8 mouse cellular contexts compared by ENCODE assay signal in the genomic region with DNA sequence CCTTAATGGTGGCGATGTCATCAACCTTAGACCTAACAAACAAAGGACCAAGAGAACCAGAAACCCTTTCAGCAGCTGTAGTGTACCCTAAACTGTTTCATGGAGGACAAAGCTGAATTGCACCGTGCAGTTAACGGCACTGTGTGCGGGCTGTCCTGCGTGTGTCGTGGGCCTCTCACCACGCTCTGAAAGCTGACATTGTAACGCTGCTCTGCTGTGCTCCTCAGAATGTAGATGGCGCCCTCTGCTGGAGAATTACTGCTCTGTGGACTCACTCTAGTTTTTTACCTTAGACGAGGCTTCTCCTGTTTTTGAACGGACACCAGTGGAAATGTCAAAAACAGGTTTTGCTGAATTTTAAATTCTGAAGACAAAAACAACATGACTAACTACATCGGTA. TPM values are rescaled to one million over a fixed set of nuclear protein-coding genes. Genes with fewer than 3 reads are reported as not detected.
DNase-seq lines count a peak whose midpoint lies in the region; ATAC-seq and TF ChIP-seq lines count a peak whose summit lies in the region.

No protein-coding gene starts in this region.

- no peak overlapping the region for H3K9ac ChIP-seq in heart, adult 2 months (ENCODE audit: low read depth, low read length)
- no peak overlapping the region for H3K9ac ChIP-seq in limb, embryonic 13.5 days
- H3K9ac ChIP-seq in midbrain, embryonic 15.5 days = no peak overlapping the region

- H3K27me3 ChIP-seq in heart, adult 2 months (ENCODE audit: control insufficient read depth, insufficient read depth, low read length) = no peaks in the 10 kb centered on the region
- no peaks in the 10 kb centered on the region for H3K27me3 ChIP-seq in kidney, adult 2 months (replicated peaks; ENCODE audit: control insufficient read depth, insufficient read depth, low read length)
- H3K27me3 ChIP-seq in limb, embryonic 13.5 days = no peaks in the 10 kb centered on the region
- no peaks in the 10 kb centered on the region for H3K27me3 ChIP-seq in midbrain, embryonic 15.5 days (replicated peaks)

- no peak overlapping the region for H3K27ac ChIP-seq in heart, adult 2 months
- no peak overlapping the region for H3K27ac ChIP-seq in kidney, adult 2 months (ENCODE audit: insufficient read depth, low read depth, low read length)
- no peak overlapping the region for H3K27ac ChIP-seq in limb, embryonic 13.5 days
- H3K27ac ChIP-seq in midbrain, embryonic 15.5 days = no peak overlapping the region

- ATAC-seq in limb, embryonic 13.5 days (ENCODE audit: low FRiP score, low read depth) = peak; percentile 86
- ATAC-seq in midbrain, embryonic 15.5 days (replicated peaks) = peak; percentile 88

- 0 out of 2 replicates have a peak, but pooled peaks have one; percentile 45 for TF ChIP-seq EP300 in heart, adult 2 months (IDR thresholded peaks at IDR 0.05; ENCODE audit: insufficient read depth, low read depth, low read length)

- H3K4me3 ChIP-seq in heart, adult 2 months = no peak overlapping the region
- H3K4me3 ChIP-seq in kidney, adult 2 months (ENCODE audit: insufficient read depth, low read depth, low read length) = no peak overlapping the region
- no peak overlapping the region for H3K4me3 ChIP-seq in limb, embryonic 13.5 days
- no peak overlapping the region for H3K4me3 ChIP-seq in midbrain, embryonic 15.5 days

- TF ChIP-seq POLR2A in heart, adult 2 months (IDR thresholded peaks at IDR 0.05; ENCODE audit: insufficient read depth, low read depth, low read length) = no peak
- no peak for TF ChIP-seq POLR2A in kidney, adult 2 months (IDR thresholded peaks at IDR 0.05; ENCODE audit: low read depth, low read length)

- intact Hi-C loops in heart, adult 2 months (cut with DNase I) = loop anchor here (1.0 to 2.0 kb wide), 3 partner anchors 55 to 77 kb away; no protein-coding TSS in a partner anchor

- peak; percentile 60 to 74 for DNase-seq in heart, adult 2 months
- no peak for DNase-seq in heart, adult 11 months
- DNase-seq in cerebellum, postnatal 36 days = peak; percentile 81 to 89
- peak; percentile 49 to 58 for DNase-seq in gastrocnemius, adult 8-10 months (ENCODE audit: low spot score in 2 of 2)
- peak; percentile 83 for DNase-seq in kidney, adult 2 months
- DNase-seq in spleen, postnatal 10 days (ENCODE audit: low spot score in 2 of 2) = peak; percentile 70 to 90

- no peaks in the 10 kb centered on the region for H3K4me1 ChIP-seq in heart, adult 2 months (ENCODE audit: control insufficient read depth, insufficient read depth, low read length)
- H3K4me1 ChIP-seq in kidney, adult 2 months (ENCODE audit: control insufficient read depth, insufficient read depth, low read length) = 0 out of 2 replicates have a peak, but pooled peaks cover 8% of the 10 kb centered on the region
- H3K4me1 ChIP-seq in limb, embryonic 13.5 days = no peaks in the 10 kb centered on the region
- H3K4me1 ChIP-seq in midbrain, embryonic 15.5 days = no peaks in the 10 kb centered on the region

- H3K79me2 ChIP-seq in heart, adult 2 months (replicated peaks; ENCODE audit: control insufficient read depth, insufficient read depth, low read length) = no peaks in the 10 kb centered on the region

- H3K4me2 ChIP-seq in limb, embryonic 13.5 days (replicated peaks) = no peak overlapping the region
- H3K4me2 ChIP-seq in midbrain, embryonic 15.5 days = no peak overlapping the region

- no peaks in the 10 kb centered on the region for H3K9me3 ChIP-seq in limb, embryonic 13.5 days
- H3K9me3 ChIP-seq in midbrain, embryonic 15.5 days = no peaks in the 10 kb centered on the region

- peak; percentile 97 for TF ChIP-seq CTCF in heart, adult 2 months (IDR thresholded peaks at IDR 0.05)
- TF ChIP-seq CTCF in kidney, adult 2 months (conservative IDR thresholded peaks at IDR 0.05; ENCODE audit: insufficient read depth, insufficient read length, low read depth, low read length) = peak; percentile 92

- no peaks in the 10 kb centered on the region for H3K36me3 ChIP-seq in heart, adult 2 months (ENCODE audit: control insufficient read depth, insufficient read depth, low read length)
- no peaks in the 10 kb centered on the region for H3K36me3 ChIP-seq in kidney, adult 2 months (ENCODE audit: control insufficient read depth, insufficient read depth, low read length)
- peaks cover 72% of the 10 kb centered on the region for H3K36me3 ChIP-seq in limb, embryonic 13.5 days
- H3K36me3 ChIP-seq in midbrain, embryonic 15.5 days (replicated peaks) = peaks cover 26% of the 10 kb centered on the region; the same call in 1 of the 2 replicates

- 29% methylated on average over 12 of the region's 12 CpGs for WGBS in heart, adult 2 months
- WGBS in kidney, adult 2 months = 23% methylated on average over 12 of the region's 12 CpGs
- 27% methylated on average over 12 of the region's 12 CpGs for WGBS in limb, embryonic 13.5 days
- WGBS in midbrain, embryonic 15.5 days = 28% methylated on average over 12 of the region's 12 CpGs

RNA-seq across cellular contexts. Expression of gene Bag2, which starts 18.3 kb away (rescaled TPM):
- total RNA-seq in heart, adult 2 months (2021) = 10 to 100 TPM; 30.7 to 35.3 TPM
- 49.1 and 54.5 TPM in 2 replicates for polyA plus RNA-seq in heart, adult 2 months (2012; rRNA removed)
- total RNA-seq in gastrocnemius, adult 8-10 months (2022) = 10 to 100 TPM; 15.6 to 16.9 (median 16.1) TPM
- 18.0 and 22.0 TPM in 2 replicates for polyA plus RNA-seq in kidney, adult 2 months (2012; rRNA removed)
- polyA plus RNA-seq in limb, embryonic 13.5 days (2015; fragmentation: Nextera tagmentation; extraction: Ambion mirVana) = 48.1 and 52.3 TPM in 2 replicates
- 22.2 and 23.6 TPM in 2 replicates for polyA plus RNA-seq in midbrain, embryonic 15.5 days (2015; fragmentation: Nextera tagmentation; extraction: Ambion mirVana)

RNA-seq across cellular contexts. Expression of gene Rab23, which starts 19.6 kb away (rescaled TPM):
- total RNA-seq in heart, adult 2 months (2021) = 10 to 100 TPM in 1 of 2 experiments, 1 to 10 TPM in 1; 8.1 to 10.6 TPM
- polyA plus RNA-seq in heart, adult 2 months (2012; rRNA removed) = 5.3 and 8.2 TPM in 2 replicates
- total RNA-seq in gastrocnemius, adult 8-10 months (2022) = 1 to 10 TPM; 2.6 to 6.9 (median 3.8) TPM
- 7.3 and 7.5 TPM in 2 replicates for polyA plus RNA-seq in kidney, adult 2 months (2012; rRNA removed)
- 37.8 and 39.4 TPM in 2 replicates for polyA plus RNA-seq in limb, embryonic 13.5 days (2015; fragmentation: Nextera tagmentation; extraction: Ambion mirVana)
- polyA plus RNA-seq in midbrain, embryonic 15.5 days (2015; fragmentation: Nextera tagmentation; extraction: Ambion mirVana) = 31.3 and 34.8 TPM in 2 replicates
